Mouse (Mus musculus) erythroblast, embryonic 14.5 days (primary cell): Measurements from ENCODE around the gene Rasgrp3.

Experiments
- GATA1 ChIP-seq: IDR thresholded peaks from 2 replicates; pipeline ENCODE4 v1.6.1; 2012; ENCODE audit warnings: low read length, inconsistent platforms, mixed read lengths
- TAL1 ChIP-seq: IDR thresholded peaks from 3 replicates; pipeline ENCODE4 v1.6.1; 2012; ENCODE audit warnings: low read length, inconsistent platforms, mixed read lengths

DNA sequence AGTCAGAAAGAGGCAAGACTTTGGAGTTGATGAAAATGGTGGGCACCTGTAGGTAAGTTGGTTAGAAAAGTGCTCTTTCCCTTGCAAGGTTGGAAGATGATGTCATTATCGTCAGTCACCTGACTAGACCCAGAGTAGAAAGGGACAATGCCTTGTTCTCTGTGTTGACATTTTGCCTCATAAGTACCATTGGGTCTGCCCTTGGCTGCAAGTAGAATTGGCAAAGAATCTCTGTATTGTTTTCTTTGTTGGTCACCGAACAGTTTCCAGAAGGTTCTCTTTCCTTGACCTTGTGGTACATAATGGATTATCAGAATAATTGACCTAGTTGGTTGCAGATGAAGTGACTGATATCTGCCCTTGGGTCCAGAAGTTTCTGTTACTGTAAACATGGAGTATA lies 27.9 kb downstream of the Rasgrp3 start:
- TF ChIP-seq TAL1 (no peak), GATA1 (no peak)
